ENCODE assay signal across 8 mouse cellular contexts in the genomic region with DNA sequence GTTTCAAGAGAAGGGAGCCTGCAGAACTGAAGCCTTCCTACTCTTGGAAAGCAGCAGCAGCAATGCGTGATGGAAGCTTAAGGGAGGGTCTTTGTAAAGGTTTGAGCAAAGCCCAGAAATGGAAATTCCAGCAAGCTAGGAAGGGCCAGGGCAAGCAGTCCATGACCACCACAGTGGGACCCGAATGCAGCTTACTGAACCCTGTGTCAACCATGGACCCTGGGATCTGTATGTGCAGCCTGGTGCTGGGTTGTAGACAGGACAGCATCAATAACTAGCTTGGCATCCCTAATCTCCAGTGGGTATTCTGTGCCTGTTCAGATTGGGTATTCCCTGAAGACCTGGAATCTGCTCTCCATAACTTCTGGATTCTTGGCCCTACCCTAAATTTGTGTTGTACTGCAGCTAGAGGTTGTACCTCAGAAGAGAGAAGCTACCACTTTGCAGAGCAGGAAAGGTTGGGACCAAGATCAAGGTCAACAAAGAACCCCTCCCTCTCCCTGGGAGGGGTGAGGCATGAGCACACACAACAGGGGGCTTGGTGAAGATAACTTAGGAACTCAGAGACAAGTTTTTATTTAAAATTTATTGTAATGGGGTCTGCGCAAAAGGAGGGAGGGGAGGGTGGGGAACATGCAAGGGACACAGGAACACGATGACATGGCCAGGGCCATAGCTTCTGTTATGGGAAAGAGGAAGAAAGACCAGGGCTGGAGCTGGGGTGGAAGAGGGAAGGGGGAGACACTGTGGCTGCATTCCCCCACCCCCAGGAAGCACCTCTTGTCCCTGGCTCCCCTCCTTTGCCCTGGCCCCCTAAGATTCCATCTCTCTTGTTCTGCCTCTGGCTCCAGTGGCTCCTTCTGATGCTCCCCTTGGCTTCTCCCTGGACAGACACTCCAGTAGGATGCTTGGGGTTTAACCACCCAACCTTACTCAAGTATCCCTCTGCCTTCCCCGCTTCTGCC. TPM values are rescaled to one million over a fixed set of nuclear protein-coding genes. Genes with fewer than 3 reads are reported as not detected.
DNase-seq lines count a peak whose midpoint lies in the region; ATAC-seq and TF ChIP-seq lines count a peak whose summit lies in the region.

No protein-coding gene starts in this region.

- no peaks in the 10 kb centered on the region for H3K27me3 ChIP-seq in kidney, embryonic 16.5 days (ENCODE audit: insufficient read depth, low read length)
- no peaks in the 10 kb centered on the region for H3K27me3 ChIP-seq in hindbrain, embryonic 11.5 days (ENCODE audit: control insufficient read depth, insufficient read depth, low read length)
- no peaks in the 10 kb centered on the region for H3K27me3 ChIP-seq in midbrain, embryonic 14.5 days (ENCODE audit: control insufficient read depth, insufficient read depth, low read length)

- peaks cover 71% of the 10 kb centered on the region for H3K4me1 ChIP-seq in kidney, embryonic 16.5 days (ENCODE audit: insufficient read depth, low read length)
- H3K4me1 ChIP-seq in bone marrow, adult 2 months (ENCODE audit: control insufficient read depth, insufficient read depth, low read length): peaks cover 9% of the 10 kb centered on the region
- peaks cover 24% of the 10 kb centered on the region for H3K4me1 ChIP-seq in hindbrain, embryonic 11.5 days (replicated peaks; ENCODE audit: control insufficient read depth, insufficient read depth, low read length)
- H3K4me1 ChIP-seq in midbrain, embryonic 14.5 days (ENCODE audit: control insufficient read depth, insufficient read depth, low read length): peaks cover 50% of the 10 kb centered on the region

- H3K4me2 ChIP-seq in kidney, embryonic 16.5 days (replicated peaks; ENCODE audit: low read depth, low read length): peak overlapping the region; percentile 63
- peak overlapping the region; percentile 84 for H3K4me2 ChIP-seq in hindbrain, embryonic 11.5 days (replicated peaks; ENCODE audit: low read depth, low read length)
- peak overlapping the region; percentile 84 for H3K4me2 ChIP-seq in midbrain, embryonic 14.5 days (ENCODE audit: low read length)

- TF ChIP-seq CTCF in bone marrow, adult 2 months (IDR thresholded peaks at IDR 0.05; ENCODE audit: control insufficient read depth, insufficient read depth, low read length): no peak

- ATAC-seq in kidney, embryonic 16.5 days (ENCODE audit: low FRiP score, low TSS enrichment): no peak
- ATAC-seq in hindbrain, embryonic 11.5 days (ENCODE audit: low FRiP score): no peak
- ATAC-seq in midbrain, embryonic 14.5 days (ENCODE audit: low FRiP score, low TSS enrichment): no peak

- H3K4me3 ChIP-seq in kidney, embryonic 16.5 days (ENCODE audit: low read length): peak overlapping the region; percentile 48
- no peak overlapping the region for H3K4me3 ChIP-seq in bone marrow, adult 2 months (replicated peaks; ENCODE audit: control insufficient read depth, low read depth, low read length)
- H3K4me3 ChIP-seq in hindbrain, embryonic 11.5 days (ENCODE audit: low read depth, low read length): peak overlapping the region; percentile 38
- H3K4me3 ChIP-seq in midbrain, embryonic 14.5 days (replicated peaks; ENCODE audit: low read depth, low read length): peak overlapping the region; percentile 45

- TF ChIP-seq POLR2A in bone marrow, adult 2 months (IDR thresholded peaks at IDR 0.05; ENCODE audit: borderline replicate concordance, control insufficient read depth, low read depth, low read length): 0 out of 2 replicates have a peak, but pooled peaks have one; percentile 18

- H3K9ac ChIP-seq in kidney, embryonic 16.5 days (replicated peaks; ENCODE audit: low read length): peak overlapping the region; percentile 64
- H3K9ac ChIP-seq in hindbrain, embryonic 11.5 days (ENCODE audit: low read depth, low read length): peak overlapping the region; percentile 74
- H3K9ac ChIP-seq in midbrain, embryonic 14.5 days (replicated peaks; ENCODE audit: low read length): peak overlapping the region; percentile 99

- peak overlapping the region; percentile 58 for H3K27ac ChIP-seq in kidney, embryonic 16.5 days (ENCODE audit: low read length)
- H3K27ac ChIP-seq in bone marrow, adult 2 months (ENCODE audit: control insufficient read depth, insufficient read depth, low read depth, low read length, poor library complexity): no peak overlapping the region
- peak overlapping the region; percentile 75 for H3K27ac ChIP-seq in hindbrain, embryonic 11.5 days (ENCODE audit: low read depth, low read length)
- H3K27ac ChIP-seq in midbrain, embryonic 14.5 days (replicated peaks; ENCODE audit: low read depth, low read length): peak overlapping the region; percentile 80

- no peak for DNase-seq in kidney, postnatal 14 days
- DNase-seq in hindbrain, embryonic 11.5 days (ENCODE audit: low spot score): peak; percentile 59
- DNase-seq in midbrain, embryonic 14.5 days: no peak
- no peak for DNase-seq in adrenal gland, postnatal 10 days
- DNase-seq in testis, postnatal 14 days (ENCODE audit: low spot score): no peak
- DNase-seq in layer of hippocampus, postnatal 10 days (ENCODE audit: low spot score in 2 of 2): no peak

- no peaks in the 10 kb centered on the region for H3K9me3 ChIP-seq in kidney, embryonic 16.5 days (ENCODE audit: low read length)
- H3K9me3 ChIP-seq in hindbrain, embryonic 11.5 days (ENCODE audit: control insufficient read depth, low read length): no peaks in the 10 kb centered on the region
- no peaks in the 10 kb centered on the region for H3K9me3 ChIP-seq in midbrain, embryonic 14.5 days (ENCODE audit: control insufficient read depth, low read length)

- 41% methylated on average over 5 of the region's 5 CpGs for WGBS in kidney, embryonic 16.5 days
- WGBS in bone marrow, adult 2 months: 43% methylated on average over 5 of the region's 5 CpGs
- 47% methylated on average over 5 of the region's 5 CpGs for WGBS in hindbrain, embryonic 11.5 days
- 40% methylated on average over 5 of the region's 5 CpGs for WGBS in midbrain, embryonic 14.5 days

- H3K36me3 ChIP-seq in kidney, embryonic 16.5 days (ENCODE audit: insufficient read depth, low read length): peaks cover 29% of the 10 kb centered on the region
- peaks cover 4% of the 10 kb centered on the region; the same call in 1 of the 2 replicates for H3K36me3 ChIP-seq in hindbrain, embryonic 11.5 days (ENCODE audit: control insufficient read depth, insufficient read depth, low read length)
- H3K36me3 ChIP-seq in midbrain, embryonic 14.5 days (ENCODE audit: control insufficient read depth, insufficient read depth, low read length): peaks cover 31% of the 10 kb centered on the region

RNA-seq across cellular contexts. Expression of a gene that starts 0.8 kb away (rescaled TPM):
- 5.4 and 6.0 TPM in 2 replicates for polyA plus RNA-seq in kidney, embryonic 16.5 days (2015; fragmentation: Nextera tagmentation; extraction: Ambion mirVana)
- 5.3 TPM in 1 of 2 replicates, not detected in the other for polyA plus RNA-seq in bone marrow, adult 2 months (2011; ENCODE audit: insufficient read depth, insufficient read length, low replicate concordance, missing spikeins)
- 7.2 and 7.7 TPM in 2 replicates for polyA plus RNA-seq in hindbrain, embryonic 11.5 days (2014; fragmentation: Nextera tagmentation; extraction: Ambion mirVana)
- polyA plus RNA-seq in midbrain, embryonic 14.5 days (2014; fragmentation: Nextera tagmentation; extraction: Ambion mirVana): 21.8 and 28.9 TPM in 2 replicates
- total RNA-seq in adrenal gland, postnatal 10 days (2021): 1 to 10 TPM; 3.1 to 5.8 TPM
- 100 to 1,000 TPM; 146 to 184 TPM for total RNA-seq in layer of hippocampus, postnatal 10 days (2021)

RNA-seq across cellular contexts. Expression of a gene that starts 0.9 kb away (rescaled TPM):
- polyA plus RNA-seq in kidney, embryonic 16.5 days (2015; fragmentation: Nextera tagmentation; extraction: Ambion mirVana): 34.7 and 51.6 TPM in 2 replicates
- 11.2 and 52.5 TPM in 2 replicates for polyA plus RNA-seq in bone marrow, adult 2 months (2011; ENCODE audit: insufficient read depth, insufficient read length, low replicate concordance, missing spikeins)
- polyA plus RNA-seq in hindbrain, embryonic 11.5 days (2014; fragmentation: Nextera tagmentation; extraction: Ambion mirVana): 50.4 and 53.7 TPM in 2 replicates
- polyA plus RNA-seq in midbrain, embryonic 14.5 days (2014; fragmentation: Nextera tagmentation; extraction: Ambion mirVana): 53.4 and 64.6 TPM in 2 replicates
- total RNA-seq in adrenal gland, postnatal 10 days (2021): 10 to 100 TPM; 17.7 to 22.5 TPM
- 10 to 100 TPM; 33.4 to 34.8 TPM for total RNA-seq in layer of hippocampus, postnatal 10 days (2021)

RNA-seq across cellular contexts. Expression of a gene that starts 4.7 kb away (rescaled TPM):
- polyA plus RNA-seq in kidney, embryonic 16.5 days (2015; fragmentation: Nextera tagmentation; extraction: Ambion mirVana): 61.3 and 88.7 TPM in 2 replicates
- 20.4 TPM in 1 of 2 replicates, not detected in the other for polyA plus RNA-seq in bone marrow, adult 2 months (2011; ENCODE audit: insufficient read depth, insufficient read length, low replicate concordance, missing spikeins)
- polyA plus RNA-seq in hindbrain, embryonic 11.5 days (2014; fragmentation: Nextera tagmentation; extraction: Ambion mirVana): 76.1 and 78.5 TPM in 2 replicates
- 21.2 and 38.3 TPM in 2 replicates for polyA plus RNA-seq in midbrain, embryonic 14.5 days (2014; fragmentation: Nextera tagmentation; extraction: Ambion mirVana)
- total RNA-seq in adrenal gland, postnatal 10 days (2021): 10 to 100 TPM; 10.1 to 19.1 TPM
- 10 to 100 TPM; 24.9 to 34.2 TPM for total RNA-seq in layer of hippocampus, postnatal 10 days (2021)

RNA-seq across cellular contexts. Expression of a gene that starts 5.0 kb away (rescaled TPM):
- 47.9 and 48.1 TPM in 2 replicates for polyA plus RNA-seq in kidney, embryonic 16.5 days (2015; fragmentation: Nextera tagmentation; extraction: Ambion mirVana)
- polyA plus RNA-seq in bone marrow, adult 2 months (2011; ENCODE audit: insufficient read depth, insufficient read length, low replicate concordance, missing spikeins): 153 and 314 TPM in 2 replicates
- 69.4 and 71.4 TPM in 2 replicates for polyA plus RNA-seq in hindbrain, embryonic 11.5 days (2014; fragmentation: Nextera tagmentation; extraction: Ambion mirVana)
- polyA plus RNA-seq in midbrain, embryonic 14.5 days (2014; fragmentation: Nextera tagmentation; extraction: Ambion mirVana): 68.3 and 80.8 TPM in 2 replicates
- 100 to 1,000 TPM; 135 to 159 TPM for total RNA-seq in adrenal gland, postnatal 10 days (2021)
- total RNA-seq in layer of hippocampus, postnatal 10 days (2021): 100 to 1,000 TPM; 283 to 292 TPM

RNA-seq across cellular contexts. Expression of a gene that starts 5.6 kb away (rescaled TPM):
- polyA plus RNA-seq in kidney, embryonic 16.5 days (2015; fragmentation: Nextera tagmentation; extraction: Ambion mirVana): 1.2 TPM in 1 of 2 replicates, not detected in the other
- not detected in 2 replicates for polyA plus RNA-seq in bone marrow, adult 2 months (2011; ENCODE audit: insufficient read depth, insufficient read length, low replicate concordance, missing spikeins)
- polyA plus RNA-seq in hindbrain, embryonic 11.5 days (2014; fragmentation: Nextera tagmentation; extraction: Ambion mirVana): not detected in 2 replicates
- not detected in 2 replicates for polyA plus RNA-seq in midbrain, embryonic 14.5 days (2014; fragmentation: Nextera tagmentation; extraction: Ambion mirVana)
- not detected for total RNA-seq in adrenal gland, postnatal 10 days (2021)
- total RNA-seq in layer of hippocampus, postnatal 10 days (2021): under 1 TPM in 1 of 2 experiments, not detected in 1; 0.62 TPM
